Comparison of ENCODE assay signal across 14 mouse cellular contexts in the genomic region with DNA sequence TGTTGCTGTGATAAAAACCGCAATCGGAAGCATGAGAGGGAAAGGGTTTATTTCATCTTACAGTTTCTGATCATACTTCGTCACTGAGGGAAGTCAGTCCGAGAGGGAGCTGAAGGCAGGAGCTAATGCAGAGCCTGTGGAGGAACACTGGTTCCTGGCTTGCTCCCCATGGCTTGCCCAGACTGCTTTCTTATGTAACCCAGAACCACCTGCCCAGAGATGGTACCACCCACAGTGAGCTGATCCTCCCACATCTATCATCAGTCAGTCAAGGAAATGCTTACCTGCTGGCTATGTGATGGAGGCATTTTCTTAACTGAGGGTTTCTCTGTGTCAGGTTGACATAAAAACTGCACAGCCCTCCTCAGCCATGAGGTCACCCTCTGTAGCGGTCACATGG.
DNase-seq lines count a peak whose midpoint lies in the region; ATAC-seq lines count a peak whose summit lies in the region.
"Had no signal": no experiment of that assay in that cellular context is flagged by ENCODE, and none has a peak within 500 bp of the region (broad histone marks: within the 10 kb centered on the region; RNA-seq: fewer than 3 reads in every experiment).

No protein-coding gene starts in this region.

- ATAC-seq in frontal cortex, adult (ENCODE audit: low TSS enrichment): peak; percentile 81
- ATAC-seq: forebrain, embryonic 13.5 days; forebrain, embryonic 15.5 days; forebrain, postnatal 0 days had no signal

- peak; percentile 56 for DNase-seq in cerebellum, adult 11-12 months
- no peak for DNase-seq in cerebellum, postnatal 10 days
- DNase-seq in frontal cortex, postnatal 36 days (ENCODE audit: low spot score in 2 of 2): no peak
- DNase-seq in brain, adult 2 months (ENCODE audit: low read depth, low spot score): peak; percentile 72
- DNase-seq in kidney, postnatal 10 days: no peak
- DNase-seq: adrenal gland, adult 2 months; adrenal gland, postnatal 10 days; adrenal gland, postnatal 25 days; cerebellum, adult 11 months; cerebellum, adult 9-11 months; forebrain, postnatal 0 days had no signal

Comparison
In these comparisons a context has a peak if more than half of its experiments do, and no peak if none do; other contexts are left out.
1. DNase-seq: peak in cerebellum, adult 11-12 months (single experiment) and brain, adult 2 months (single experiment); none in cerebellum, postnatal 10 days (0 of 2), frontal cortex, postnatal 36 days (0 of 2) and kidney, postnatal 10 days (single experiment).